Mouse (Mus musculus): ENCODE measurements around the gene Zzef1. TPM values are rescaled to one million over a fixed set of nuclear protein-coding genes. Genes with fewer than 3 reads are reported as not detected.

The Zzef1 gene
- total RNA-seq, 4 experiments from 2014 or later: 10.8 to 13.0 (median 11.8) TPM

- DNase-seq (ENCODE audit: low spot score in 2 of 2): no peak
These were observed 9.2 kb downstream of the Zzef1 start for GRCm38 (mm10) chr11:72805232-72805631.

- DNase-seq (ENCODE audit: low spot score in 2 of 2): no peak
These were observed 10.5 kb downstream of the Zzef1 start for GRCm38 (mm10) chr11:72806556-72806955.

GRCm38 (mm10) chr11:72807992-72808391 lies 12.0 kb downstream of the Zzef1 start:
- DNase-seq (ENCODE audit: low spot score in 2 of 2): no peak

- DNase-seq (ENCODE audit: low spot score in 2 of 2): no peak
These were observed 17.7 kb downstream of the Zzef1 start for GRCm38 (mm10) chr11:72813687-72814086.

GRCm38 (mm10) chr11:72814188-72814587 lies 18.2 kb downstream of the Zzef1 start:
- no peak for DNase-seq (ENCODE audit: low spot score in 2 of 2)

- no peak for DNase-seq (ENCODE audit: low spot score in 2 of 2)
These were observed 20.8 kb downstream of the Zzef1 start for GRCm38 (mm10) chr11:72816859-72817258.

GRCm38 (mm10) chr11:72818067-72818466 lies 22.0 kb downstream of the Zzef1 start:
- no peak for DNase-seq (ENCODE audit: low spot score in 2 of 2)

GRCm38 (mm10) chr11:72821041-72821440 lies 25.0 kb downstream of the Zzef1 start:
- DNase-seq (ENCODE audit: low spot score in 2 of 2): no peak

GRCm38 (mm10) chr11:72829869-72830268 lies 33.8 kb downstream of the Zzef1 start:
- DNase-seq (ENCODE audit: low spot score in 2 of 2): no peak

GRCm38 (mm10) chr11:72842731-72843130 lies 46.7 kb downstream of the Zzef1 start:
- no peak for DNase-seq (ENCODE audit: low spot score in 2 of 2)

GRCm38 (mm10) chr11:72843576-72843975 lies 47.5 kb downstream of the Zzef1 start:
- DNase-seq (ENCODE audit: low spot score in 2 of 2): no peak

GRCm38 (mm10) chr11:72845526-72845925 lies 49.5 kb downstream of the Zzef1 start:
- no peak for DNase-seq (ENCODE audit: low spot score in 2 of 2)

GRCm38 (mm10) chr11:72846685-72847084 lies 50.7 kb downstream of the Zzef1 start:
- no peak for DNase-seq (ENCODE audit: low spot score in 2 of 2)

GRCm38 (mm10) chr11:72847831-72848628 lies 52.0 kb downstream of the Zzef1 start:
- DNase-seq (ENCODE audit: low spot score in 2 of 2): no peak

GRCm38 (mm10) chr11:72850419-72851131 lies 54.5 kb downstream of the Zzef1 start:
- DNase-seq (ENCODE audit: low spot score in 2 of 2): no peak

GRCm38 (mm10) chr11:72851214-72851613 lies 55.2 kb downstream of the Zzef1 start:
- DNase-seq (ENCODE audit: low spot score in 2 of 2): no peak

GRCm38 (mm10) chr11:72852122-72852521 lies 56.1 kb downstream of the Zzef1 start:
- DNase-seq (ENCODE audit: low spot score in 2 of 2): no peak

GRCm38 (mm10) chr11:72853086-72853485 lies 57.1 kb downstream of the Zzef1 start:
- DNase-seq (ENCODE audit: low spot score in 2 of 2): no peak

- no peak for DNase-seq (ENCODE audit: low spot score in 2 of 2)
These were observed 58.2 kb downstream of the Zzef1 start for GRCm38 (mm10) chr11:72854251-72854650.

GRCm38 (mm10) chr11:72856764-72857163 lies 60.7 kb downstream of the Zzef1 start:
- no peak for DNase-seq (ENCODE audit: low spot score in 2 of 2)

- DNase-seq (ENCODE audit: low spot score in 2 of 2): no peak
These were observed 65.2 kb downstream of the Zzef1 start for GRCm38 (mm10) chr11:72861236-72861635.

GRCm38 (mm10) chr11:72866446-72866845 lies 70.4 kb downstream of the Zzef1 start:
- no peak for DNase-seq (ENCODE audit: low spot score in 2 of 2)

- no peak for DNase-seq (ENCODE audit: low spot score in 2 of 2)
These were observed 76.0 kb downstream of the Zzef1 start for GRCm38 (mm10) chr11:72872061-72872460.

Data from gastrocnemius, adult 8-10 months (tissue).